Mouse (Mus musculus): ENCODE data around the gene Ackr4. TPM values are rescaled to one million over a fixed set of nuclear protein-coding genes. Genes with fewer than 3 reads are reported as not detected.

The Ackr4 gene
- polyA plus RNA-seq, 1 experiment, result 0.64 TPM

DNA sequence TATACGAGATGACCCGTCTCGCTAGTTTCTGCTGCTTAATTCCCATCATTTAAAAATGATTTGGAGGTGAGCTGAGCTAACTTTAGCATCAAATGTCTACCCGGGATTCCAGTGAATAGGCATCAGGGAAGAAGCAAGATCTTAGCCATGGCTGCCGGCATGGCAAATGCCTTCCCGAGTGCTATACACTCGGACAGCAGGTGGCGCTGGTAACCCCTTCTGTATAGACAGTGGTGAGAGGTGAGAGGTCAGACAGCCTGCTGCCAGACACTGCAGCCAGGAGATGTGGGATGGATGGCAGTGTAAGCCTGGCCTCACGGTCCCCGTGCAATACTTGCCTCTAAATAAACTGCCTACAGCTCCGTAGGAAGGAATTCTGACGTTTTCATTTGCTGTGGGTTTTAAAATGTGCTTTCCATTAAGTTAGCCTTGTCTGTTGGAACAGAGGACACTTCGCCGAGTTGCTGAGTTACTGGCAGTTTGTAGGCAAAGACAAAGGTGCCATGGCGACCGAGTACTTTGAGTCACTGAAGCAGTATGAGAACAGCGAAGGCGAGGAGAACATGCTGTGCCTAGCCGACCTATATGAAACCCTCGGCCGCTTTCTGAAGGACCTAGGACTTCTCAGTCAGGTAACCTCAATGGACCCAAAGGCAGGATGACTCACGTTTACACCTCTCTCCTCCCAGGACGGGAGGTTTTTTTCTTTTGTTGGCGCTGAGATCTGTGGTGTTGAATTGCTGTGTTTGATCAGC, 91.3 kb downstream of the Ackr4 start:
- no peak overlapping the region for H3K27ac ChIP-seq (ENCODE audit: insufficient read depth, low read depth, low read length)
- H3K4me3 ChIP-seq (ENCODE audit: insufficient read depth, low read depth, low read length), result no peak overlapping the region
- no peaks in the 10 kb centered on the region for H3K4me1 ChIP-seq (ENCODE audit: control insufficient read depth, insufficient read depth, low read length)
- peak; percentile 78 for DNase-seq
- H3K36me3 ChIP-seq (ENCODE audit: control insufficient read depth, insufficient read depth, low read length), result peaks cover 2% of the 10 kb centered on the region; the same call in 1 of the 2 replicates
- TF ChIP-seq POLR2A (IDR thresholded peaks at IDR 0.05; ENCODE audit: low read depth, low read length) (no peak), CTCF (conservative IDR thresholded peaks at IDR 0.05; ENCODE audit: insufficient read depth, insufficient read length, low read depth, low read length) (peak; percentile 88)
- H3K27me3 ChIP-seq (replicated peaks; ENCODE audit: control insufficient read depth, insufficient read depth, low read length), result no peaks in the 10 kb centered on the region
- WGBS, result 55% methylated on average over 24 of the region's 24 CpGs

- 89% methylated on average over 6 of the region's 6 CpGs for WGBS
- Histone ChIP-seq H3K4me1 (ENCODE audit: control insufficient read depth, insufficient read depth, low read length) (no peaks in the 10 kb centered on the region), H3K27ac (ENCODE audit: insufficient read depth, low read depth, low read length) (no peak overlapping the region), H3K27me3 (replicated peaks; ENCODE audit: control insufficient read depth, insufficient read depth, low read length) (no peaks in the 10 kb centered on the region), H3K4me3 (ENCODE audit: insufficient read depth, low read depth, low read length) (no peak overlapping the region), H3K36me3 (ENCODE audit: control insufficient read depth, insufficient read depth, low read length) (no peaks in the 10 kb centered on the region; the same call in 1 of the 2 replicates)
- TF ChIP-seq CTCF (conservative IDR thresholded peaks at IDR 0.05; ENCODE audit: insufficient read depth, insufficient read length, low read depth, low read length) (no peak), POLR2A (IDR thresholded peaks at IDR 0.05; ENCODE audit: low read depth, low read length) (no peak)
- no peak for DNase-seq
Observed at GRCm38 (mm10) chr9:104034718-104035117, 92.0 kb downstream of the Ackr4 start.

DNA sequence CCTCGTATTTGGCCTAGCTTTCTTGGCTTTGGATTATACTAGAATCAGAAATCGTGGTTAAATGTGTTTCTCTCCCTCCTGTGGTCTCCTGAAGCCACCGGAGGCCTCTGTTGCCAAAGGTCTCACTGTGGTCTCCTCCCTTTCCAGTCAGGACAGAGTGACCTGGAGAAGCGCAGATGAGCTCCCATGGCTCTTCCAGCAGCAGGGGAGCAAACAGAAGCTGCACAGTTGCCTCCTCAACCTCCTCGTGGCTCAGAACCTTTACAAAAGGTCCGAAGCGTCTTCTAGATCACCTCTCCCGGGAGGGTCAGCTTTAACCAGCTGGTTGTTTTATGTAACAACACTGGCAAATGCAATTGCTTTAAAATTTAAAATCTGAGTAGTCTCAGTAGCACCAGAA, 92.5 kb downstream of the Ackr4 start:
- H3K4me3 ChIP-seq (ENCODE audit: insufficient read depth, low read depth, low read length), result no peak overlapping the region
- DNase-seq, result no peak
- 81% methylated on average over 8 of the region's 8 CpGs for WGBS
- no peaks in the 10 kb centered on the region; the same call in 1 of the 2 replicates for H3K36me3 ChIP-seq (ENCODE audit: control insufficient read depth, insufficient read depth, low read length)
- H3K27me3 ChIP-seq (replicated peaks; ENCODE audit: control insufficient read depth, insufficient read depth, low read length), result no peaks in the 10 kb centered on the region
- no peak overlapping the region for H3K27ac ChIP-seq (ENCODE audit: insufficient read depth, low read depth, low read length)
- no peaks in the 10 kb centered on the region for H3K4me1 ChIP-seq (ENCODE audit: control insufficient read depth, insufficient read depth, low read length)
- TF ChIP-seq CTCF (conservative IDR thresholded peaks at IDR 0.05; ENCODE audit: insufficient read depth, insufficient read length, low read depth, low read length) (no peak), POLR2A (IDR thresholded peaks at IDR 0.05; ENCODE audit: low read depth, low read length) (no peak)

Other genes starting within 250 kb of the Ackr4 start
- 8.4 and 17.3 TPM in 2 replicates for gene Nphp3, start 124.4 kb downstream of the Ackr4 start, polyA plus RNA-seq (2012; rRNA removed)
- gene Gm28305, start 86.3 kb downstream of the Ackr4 start, polyA plus RNA-seq (2012; rRNA removed), result not detected in 2 replicates
- 14.9 and 19.1 TPM in 2 replicates for gene Uba5, start 63.8 kb downstream of the Ackr4 start, polyA plus RNA-seq (2012; rRNA removed)
- gene Acad11, start 63.6 kb downstream of the Ackr4 start, polyA plus RNA-seq (2012; rRNA removed), result 132 and 141 TPM in 2 replicates
- 104 and 129 TPM in 2 replicates for gene Dnajc13, start 136.0 kb upstream of the Ackr4 start, polyA plus RNA-seq (2012; rRNA removed)
- 4.6 and 5.4 TPM in 2 replicates for gene Acpp, start 210.8 kb upstream of the Ackr4 start, polyA plus RNA-seq (2012; rRNA removed)